Mouse (Mus musculus): ENCODE results near the gene Rer1. TPM values are rescaled to one million over a fixed set of nuclear protein-coding genes. Genes with fewer than 3 reads are reported as not detected.

Rer1 gene
- total and polyA plus RNA-seq, 3 experiments = 125 to 212 (median 209) TPM

- Histone ChIP-seq H3K4me1 (ENCODE audit: insufficient read depth, low read depth, low read length) (peaks cover 50% of the 10 kb centered on the region), H3K4me3 (ENCODE audit: low read depth, low read length) (no peak overlapping the region), H3K9me3 (replicated peaks) (no peaks in the 10 kb centered on the region), H3K36me3 (replicated peaks) (peaks cover 95% of the 10 kb centered on the region), H3K27me3 (ENCODE audit: insufficient read depth, low read length) (no peaks in the 10 kb centered on the region)
- no peak for DNase-seq (ENCODE audit: low spot score)
- TF ChIP-seq GATA1 (IDR thresholded peaks at IDR 0.05; ENCODE audit: borderline replicate concordance, low read length) (no peak), TAL1 (conservative IDR thresholded peaks at IDR 0.05; ENCODE audit: low read depth, low read length) (no peak), CTCF (IDR thresholded peaks at IDR 0.05; ENCODE audit: low read depth, low read length) (no peak), GATA2 (IDR thresholded peaks at IDR 0.05; ENCODE audit: borderline replicate concordance, low read depth, low read length) (no peak), POLR2AphosphoS5 (IDR thresholded peaks at IDR 0.05; ENCODE audit: insufficient replicate concordance, low read depth, low read length) (no peak)
- ATAC-seq (ENCODE audit: extremely low read depth, insufficient number of reproducible peaks, low FRiP score, poor library complexity, severe bottlenecking) = no peak
These were observed 11.8 kb downstream of the Rer1 start for GRCm38 (mm10) chr4:155074418-155074817.

GRCm38 (mm10) chr4:155070921-155071320 is 15.3 kb downstream of the Rer1 start:
- H3K4me1 ChIP-seq (ENCODE audit: insufficient read depth, low read depth, low read length) = peaks cover 70% of the 10 kb centered on the region
- ATAC-seq (ENCODE audit: extremely low read depth, insufficient number of reproducible peaks, low FRiP score, poor library complexity, severe bottlenecking) (no peak), DNase-seq (ENCODE audit: low spot score) (no peak)
- no peak overlapping the region for H3K4me3 ChIP-seq (ENCODE audit: low read depth, low read length)
- no peak for TF ChIP-seq CTCF (IDR thresholded peaks at IDR 0.05; ENCODE audit: low read depth, low read length)
- TF ChIP-seq GATA1 (IDR thresholded peaks at IDR 0.05; ENCODE audit: borderline replicate concordance, low read length) = no peak
- no peak for TF ChIP-seq TAL1 (conservative IDR thresholded peaks at IDR 0.05; ENCODE audit: low read depth, low read length)
- no peak for TF ChIP-seq GATA2 (IDR thresholded peaks at IDR 0.05; ENCODE audit: borderline replicate concordance, low read depth, low read length)
- no peak for TF ChIP-seq POLR2AphosphoS5 (IDR thresholded peaks at IDR 0.05; ENCODE audit: insufficient replicate concordance, low read depth, low read length)
- H3K27me3 ChIP-seq (ENCODE audit: insufficient read depth, low read length) = no peaks in the 10 kb centered on the region
- peaks cover 82% of the 10 kb centered on the region for H3K36me3 ChIP-seq (replicated peaks)
- no peaks in the 10 kb centered on the region for H3K9me3 ChIP-seq (replicated peaks)

- ATAC-seq (ENCODE audit: extremely low read depth, insufficient number of reproducible peaks, low FRiP score, poor library complexity, severe bottlenecking) (no peak), DNase-seq (ENCODE audit: low spot score) (no peak)
- H3K9me3 ChIP-seq (replicated peaks) = no peaks in the 10 kb centered on the region
- TF ChIP-seq TAL1 (conservative IDR thresholded peaks at IDR 0.05; ENCODE audit: low read depth, low read length) (no peak), GATA1 (IDR thresholded peaks at IDR 0.05; ENCODE audit: borderline replicate concordance, low read length) (no peak), POLR2AphosphoS5 (IDR thresholded peaks at IDR 0.05; ENCODE audit: insufficient replicate concordance, low read depth, low read length) (no peak; the same call in 1 of the 2 replicates), CTCF (IDR thresholded peaks at IDR 0.05; ENCODE audit: low read depth, low read length) (no peak), GATA2 (IDR thresholded peaks at IDR 0.05; ENCODE audit: borderline replicate concordance, low read depth, low read length) (no peak)
- peaks cover 71% of the 10 kb centered on the region for H3K4me1 ChIP-seq (ENCODE audit: insufficient read depth, low read depth, low read length)
- no peak overlapping the region for H3K4me3 ChIP-seq (ENCODE audit: low read depth, low read length)
- H3K27me3 ChIP-seq (ENCODE audit: insufficient read depth, low read length) = no peaks in the 10 kb centered on the region
- peaks cover 75% of the 10 kb centered on the region for H3K36me3 ChIP-seq (replicated peaks)
These were observed 16.0 kb downstream of the Rer1 start for GRCm38 (mm10) chr4:155070199-155070598.

- Histone ChIP-seq H3K9me3 (replicated peaks) (no peaks in the 10 kb centered on the region), H3K36me3 (replicated peaks) (peaks cover 65% of the 10 kb centered on the region), H3K4me1 (ENCODE audit: insufficient read depth, low read depth, low read length) (peaks cover 74% of the 10 kb centered on the region), H3K4me3 (ENCODE audit: low read depth, low read length) (peak overlapping the region; percentile 14; the same call in 1 of the 2 replicates), H3K27me3 (ENCODE audit: insufficient read depth, low read length) (no peaks in the 10 kb centered on the region)
- no peak for DNase-seq (ENCODE audit: low spot score)
- ATAC-seq (ENCODE audit: extremely low read depth, insufficient number of reproducible peaks, low FRiP score, poor library complexity, severe bottlenecking) = no peak
- TF ChIP-seq POLR2AphosphoS5 (IDR thresholded peaks at IDR 0.05; ENCODE audit: insufficient replicate concordance, low read depth, low read length) (no peak), CTCF (IDR thresholded peaks at IDR 0.05; ENCODE audit: low read depth, low read length) (0 out of 2 replicates have a peak, but pooled peaks have one; percentile 25)
These were observed 17.0 kb downstream of the Rer1 start for GRCm38 (mm10) chr4:155069191-155069590.

- Histone ChIP-seq H3K4me3 (ENCODE audit: low read depth, low read length) (peak overlapping the region; percentile 77), H3K9me3 (replicated peaks) (no peaks in the 10 kb centered on the region), H3K27me3 (ENCODE audit: insufficient read depth, low read length) (no peaks in the 10 kb centered on the region), H3K4me1 (ENCODE audit: insufficient read depth, low read depth, low read length) (peaks cover 78% of the 10 kb centered on the region), H3K36me3 (replicated peaks) (peaks cover 58% of the 10 kb centered on the region)
- no peak for ATAC-seq (ENCODE audit: extremely low read depth, insufficient number of reproducible peaks, low FRiP score, poor library complexity, severe bottlenecking)
- TF ChIP-seq GATA1 (IDR thresholded peaks at IDR 0.05; ENCODE audit: borderline replicate concordance, low read length) (no peak), POLR2AphosphoS5 (IDR thresholded peaks at IDR 0.05; ENCODE audit: insufficient replicate concordance, low read depth, low read length) (no peak), CTCF (IDR thresholded peaks at IDR 0.05; ENCODE audit: low read depth, low read length) (no peak), GATA2 (IDR thresholded peaks at IDR 0.05; ENCODE audit: borderline replicate concordance, low read depth, low read length) (no peak), TAL1 (conservative IDR thresholded peaks at IDR 0.05; ENCODE audit: low read depth, low read length) (no peak)
- no peak for DNase-seq (ENCODE audit: low spot score)
These were observed 17.7 kb downstream of the Rer1 start for GRCm38 (mm10) chr4:155068357-155068972.

GRCm38 (mm10) chr4:155066834-155067522 is 19.2 kb downstream of the Rer1 start, which contains the start of gene Pex10:
Pex10 (plus strand) TSS chr4:155067016.
- Histone ChIP-seq H3K4me3 (ENCODE audit: low read depth, low read length) (peak within 1 kb of the TSS; percentile 77), H3K4me1 (ENCODE audit: insufficient read depth, low read depth, low read length) (peaks cover 76% of the 10 kb centered on the region), H3K27me3 (ENCODE audit: insufficient read depth, low read length) (peaks cover 11% of the 10 kb centered on the region), H3K9me3 (replicated peaks) (no peaks in the 10 kb centered on the region), H3K36me3 (replicated peaks) (peaks cover 43% of the 10 kb centered on the region)
- DNase-seq (ENCODE audit: low spot score) = peak; percentile 99
- ATAC-seq (ENCODE audit: extremely low read depth, insufficient number of reproducible peaks, low FRiP score, poor library complexity, severe bottlenecking) = peak; percentile 86
- TF ChIP-seq TAL1 (conservative IDR thresholded peaks at IDR 0.05; ENCODE audit: low read depth, low read length) (no peak), GATA2 (IDR thresholded peaks at IDR 0.05; ENCODE audit: borderline replicate concordance, low read depth, low read length) (no peak), POLR2AphosphoS5 (IDR thresholded peaks at IDR 0.05; ENCODE audit: insufficient replicate concordance, low read depth, low read length) (no peak), GATA1 (IDR thresholded peaks at IDR 0.05; ENCODE audit: borderline replicate concordance, low read length) (no peak), CTCF (IDR thresholded peaks at IDR 0.05; ENCODE audit: low read depth, low read length) (no peak)
